Mouse (Mus musculus): ENCODE measurements around the gene Klhdc1. TPM values are rescaled to one million over a fixed set of nuclear protein-coding genes. Genes with fewer than 3 reads are reported as not detected.

Klhdc1 gene
- total and polyA plus RNA-seq, 2 experiments from 2014 or later, result 9.7 to 19.1 TPM

DNA sequence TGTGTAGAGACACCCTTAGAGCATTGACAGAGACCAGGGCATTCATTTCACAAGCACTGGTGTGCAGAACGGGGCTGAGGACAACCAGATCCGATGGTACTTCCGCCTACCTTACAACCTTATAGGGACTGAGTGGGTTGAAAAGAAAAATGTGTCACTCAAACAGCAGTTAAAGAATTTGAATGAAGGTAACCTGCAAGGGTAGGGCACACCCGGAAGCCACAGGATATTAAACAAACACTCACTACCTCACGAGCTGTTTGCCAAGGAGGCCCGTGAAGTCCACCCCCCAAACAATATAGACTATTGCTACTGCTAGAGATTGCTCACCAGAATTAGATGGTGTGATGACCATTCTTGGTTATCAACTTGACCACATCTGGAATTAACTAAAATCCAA lies 5.2 kb upstream of the Klhdc1 start:
- no peak for TF ChIP-seq EP300 (IDR thresholded peaks at IDR 0.05; ENCODE audit: low read depth)
- no peak for TF ChIP-seq CTCF (IDR thresholded peaks at IDR 0.05; ENCODE audit: low read depth)
- 83% methylated on average over 6 of the region's 6 CpGs for WGBS
- Histone ChIP-seq H3K4me2 (ENCODE audit: low read depth, low read length) (no peak overlapping the region), H3K9ac (replicated peaks; ENCODE audit: low read depth, low read length) (no peak overlapping the region), H3K4me3 (ENCODE audit: low read depth, low read length) (no peak overlapping the region), H3K9me3 (replicated peaks; ENCODE audit: control insufficient read depth, low read length) (no peaks in the 10 kb centered on the region), H3K36me3 (replicated peaks; ENCODE audit: control insufficient read depth, insufficient read depth, low read length) (no peaks in the 10 kb centered on the region), H3K27ac (ENCODE audit: low read depth) (no peak overlapping the region), H3K27me3 (ENCODE audit: control insufficient read depth, insufficient read depth, low read length) (no peaks in the 10 kb centered on the region), H3K4me1 (ENCODE audit: control insufficient read depth, insufficient read depth) (no peaks in the 10 kb centered on the region)
- no peak for DNase-seq (ENCODE audit: low spot score)
- no peak for ATAC-seq (ENCODE audit: insufficient read depth, low read depth)

DNA sequence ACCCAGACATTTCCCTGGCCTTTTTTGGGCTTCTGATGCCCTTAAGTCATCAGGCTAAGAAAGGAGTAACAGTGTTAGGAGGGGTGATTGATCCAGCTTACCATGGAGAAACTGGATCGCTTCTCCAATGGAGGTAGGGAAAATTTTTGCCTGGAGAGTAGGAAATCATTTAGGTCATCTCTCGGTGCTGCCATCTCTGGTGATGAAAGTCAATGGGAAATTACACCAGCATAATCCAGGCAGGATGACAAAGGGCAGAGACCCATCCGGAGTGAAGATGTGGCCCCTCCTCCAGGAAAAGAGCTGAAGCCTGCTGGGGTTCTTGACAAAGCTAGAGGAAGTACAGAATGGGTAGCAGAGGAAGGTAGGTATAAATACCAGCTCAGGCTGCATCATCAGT lies 2.7 kb upstream of the Klhdc1 start:
- Histone ChIP-seq H3K4me1 (ENCODE audit: control insufficient read depth, insufficient read depth) (0 out of 2 replicates have a peak, but pooled peaks cover 7% of the 10 kb centered on the region), H3K27ac (ENCODE audit: low read depth) (no peak overlapping the region), H3K9ac (replicated peaks; ENCODE audit: low read depth, low read length) (no peak overlapping the region), H3K4me2 (ENCODE audit: low read depth, low read length) (no peak overlapping the region), H3K36me3 (replicated peaks; ENCODE audit: control insufficient read depth, insufficient read depth, low read length) (no peaks in the 10 kb centered on the region), H3K27me3 (ENCODE audit: control insufficient read depth, insufficient read depth, low read length) (no peaks in the 10 kb centered on the region), H3K4me3 (ENCODE audit: low read depth, low read length) (no peak overlapping the region), H3K9me3 (replicated peaks; ENCODE audit: control insufficient read depth, low read length) (no peaks in the 10 kb centered on the region)
- TF ChIP-seq EP300 (IDR thresholded peaks at IDR 0.05; ENCODE audit: low read depth) (no peak), CTCF (IDR thresholded peaks at IDR 0.05; ENCODE audit: low read depth) (0 out of 2 replicates have a peak, but pooled peaks have one; percentile 13)
- ATAC-seq (ENCODE audit: insufficient read depth, low read depth), result no peak
- 29% methylated on average over 3 of the region's 3 CpGs for WGBS
- DNase-seq (ENCODE audit: low spot score), result no peak

DNA sequence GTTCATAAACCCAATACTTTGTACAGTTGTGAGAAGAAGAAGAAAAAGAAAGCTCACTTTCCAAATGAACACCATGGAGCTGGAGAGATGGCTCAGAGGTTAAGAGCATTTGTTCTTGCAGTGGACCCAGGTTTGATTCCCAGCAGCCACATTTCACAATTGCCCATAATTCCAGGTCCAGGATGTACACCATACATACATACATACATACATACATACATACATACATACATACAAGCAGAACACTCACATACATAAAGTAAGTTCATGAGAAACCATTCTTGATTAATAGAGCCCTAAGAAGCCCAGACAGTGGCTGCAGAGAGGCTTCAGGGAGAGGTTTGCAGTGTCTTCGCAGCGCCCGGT lies 412 bp downstream of the Klhdc1 start:
- no peak for DNase-seq (ENCODE audit: low spot score)
- H3K27ac ChIP-seq (ENCODE audit: low read depth), result peak overlapping the region; percentile 83
- peak overlapping the region; percentile 88 for H3K9ac ChIP-seq (replicated peaks; ENCODE audit: low read depth, low read length)
- 0 out of 2 replicates have a peak, but pooled peaks cover 7% of the 10 kb centered on the region for H3K4me1 ChIP-seq (ENCODE audit: control insufficient read depth, insufficient read depth)
- H3K27me3 ChIP-seq (ENCODE audit: control insufficient read depth, insufficient read depth, low read length), result no peaks in the 10 kb centered on the region
- no peak for TF ChIP-seq EP300 (IDR thresholded peaks at IDR 0.05; ENCODE audit: low read depth)
- TF ChIP-seq CTCF (IDR thresholded peaks at IDR 0.05; ENCODE audit: low read depth), result no peak
- 2% methylated on average over 3 of the region's 3 CpGs for WGBS
- H3K4me2 ChIP-seq (ENCODE audit: low read depth, low read length), result peak overlapping the region; percentile 77
- H3K9me3 ChIP-seq (replicated peaks; ENCODE audit: control insufficient read depth, low read length), result no peaks in the 10 kb centered on the region
- no peaks in the 10 kb centered on the region for H3K36me3 ChIP-seq (replicated peaks; ENCODE audit: control insufficient read depth, insufficient read depth, low read length)
- 0 out of 2 replicates have a peak, but pooled peaks have one; percentile 3 for ATAC-seq (ENCODE audit: insufficient read depth, low read depth)
- peak overlapping the region; percentile 71 for H3K4me3 ChIP-seq (ENCODE audit: low read depth, low read length)

DNA sequence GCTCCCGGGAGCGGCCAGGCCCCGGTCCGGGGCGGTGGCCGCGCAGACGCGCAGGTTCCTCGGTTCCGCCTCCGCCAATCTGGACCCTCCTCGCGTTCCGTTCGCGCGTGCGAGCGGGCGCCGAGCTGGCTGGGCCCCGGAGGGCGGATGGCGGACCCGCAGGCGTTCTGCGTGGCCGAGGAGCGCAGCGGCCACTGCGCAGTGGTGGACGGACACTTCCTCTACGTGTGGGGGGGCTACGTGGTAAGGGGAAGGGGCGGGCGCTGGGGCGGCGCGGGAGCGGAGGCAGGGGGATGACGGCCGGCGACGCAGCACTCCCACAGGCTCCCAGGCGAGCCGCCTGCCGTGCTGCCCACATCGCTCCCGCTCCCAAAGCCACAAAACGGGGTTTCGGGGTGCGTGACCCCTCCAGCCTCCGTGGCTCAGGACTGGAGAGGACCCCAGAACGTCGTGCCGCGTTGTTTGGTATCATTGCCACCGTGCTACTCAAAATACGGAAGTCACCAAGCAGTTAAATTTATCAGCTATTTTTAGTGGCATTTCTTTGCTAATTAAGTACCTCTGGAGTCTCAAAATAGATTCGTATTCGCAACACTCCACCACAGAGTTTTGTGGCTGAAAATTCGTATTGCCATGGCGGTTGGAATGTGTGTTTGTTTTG lies 925 bp downstream of the Klhdc1 start:
- peak overlapping the region; percentile 71 for H3K4me3 ChIP-seq (ENCODE audit: low read depth, low read length)
- H3K27me3 ChIP-seq (ENCODE audit: control insufficient read depth, insufficient read depth, low read length), result no peaks in the 10 kb centered on the region
- no peaks in the 10 kb centered on the region for H3K9me3 ChIP-seq (replicated peaks; ENCODE audit: control insufficient read depth, low read length)
- peak; percentile 90 for ATAC-seq (ENCODE audit: insufficient read depth, low read depth)
- TF ChIP-seq EP300 (IDR thresholded peaks at IDR 0.05; ENCODE audit: low read depth), result no peak
- no peak for TF ChIP-seq CTCF (IDR thresholded peaks at IDR 0.05; ENCODE audit: low read depth)
- WGBS, result 2% methylated on average over 59 of the region's 64 CpGs
- peak overlapping the region; percentile 77 for H3K4me2 ChIP-seq (ENCODE audit: low read depth, low read length)
- H3K4me1 ChIP-seq (ENCODE audit: control insufficient read depth, insufficient read depth), result 0 out of 2 replicates have a peak, but pooled peaks cover 7% of the 10 kb centered on the region
- H3K36me3 ChIP-seq (replicated peaks; ENCODE audit: control insufficient read depth, insufficient read depth, low read length), result no peaks in the 10 kb centered on the region
- peak; percentile 60 for DNase-seq (ENCODE audit: low spot score)
- H3K9ac ChIP-seq (replicated peaks; ENCODE audit: low read depth, low read length), result peak overlapping the region; percentile 88
- H3K27ac ChIP-seq (ENCODE audit: low read depth), result peak overlapping the region; percentile 83

DNA sequence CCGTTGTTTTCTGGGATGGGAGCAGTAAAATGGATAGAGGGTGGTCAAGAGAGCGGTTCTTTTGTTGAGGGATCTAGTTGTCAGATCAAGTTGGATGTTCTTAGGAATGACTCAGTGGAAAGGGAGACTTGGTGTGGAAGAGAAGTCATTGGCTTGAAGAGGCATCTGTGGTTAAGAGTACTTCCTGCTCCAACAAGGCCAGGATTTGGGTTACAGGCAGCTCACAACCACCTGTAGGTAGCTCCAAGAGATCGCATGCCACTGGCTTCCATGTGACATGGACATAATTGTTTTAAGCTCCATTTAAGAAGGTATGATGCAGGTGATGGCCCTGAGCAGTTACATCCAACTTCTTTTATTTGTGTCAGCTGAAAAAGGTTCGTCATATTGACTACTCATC lies 8.8 kb downstream of the Klhdc1 start:
- Histone ChIP-seq H3K9me3 (replicated peaks; ENCODE audit: control insufficient read depth, low read length) (no peaks in the 10 kb centered on the region), H3K27me3 (ENCODE audit: control insufficient read depth, insufficient read depth, low read length) (no peaks in the 10 kb centered on the region), H3K36me3 (replicated peaks; ENCODE audit: control insufficient read depth, insufficient read depth, low read length) (peaks cover 4% of the 10 kb centered on the region), H3K4me1 (ENCODE audit: control insufficient read depth, insufficient read depth) (no peaks in the 10 kb centered on the region), H3K4me2 (ENCODE audit: low read depth, low read length) (no peak overlapping the region), H3K27ac (ENCODE audit: low read depth) (no peak overlapping the region), H3K4me3 (ENCODE audit: low read depth, low read length) (no peak overlapping the region), H3K9ac (replicated peaks; ENCODE audit: low read depth, low read length) (no peak overlapping the region)
- ATAC-seq (ENCODE audit: insufficient read depth, low read depth) (no peak), DNase-seq (ENCODE audit: low spot score) (no peak)
- TF ChIP-seq CTCF (IDR thresholded peaks at IDR 0.05; ENCODE audit: low read depth), result no peak
- TF ChIP-seq EP300 (IDR thresholded peaks at IDR 0.05; ENCODE audit: low read depth), result no peak
- WGBS, result 88% methylated on average over 4 of the region's 4 CpGs

DNA sequence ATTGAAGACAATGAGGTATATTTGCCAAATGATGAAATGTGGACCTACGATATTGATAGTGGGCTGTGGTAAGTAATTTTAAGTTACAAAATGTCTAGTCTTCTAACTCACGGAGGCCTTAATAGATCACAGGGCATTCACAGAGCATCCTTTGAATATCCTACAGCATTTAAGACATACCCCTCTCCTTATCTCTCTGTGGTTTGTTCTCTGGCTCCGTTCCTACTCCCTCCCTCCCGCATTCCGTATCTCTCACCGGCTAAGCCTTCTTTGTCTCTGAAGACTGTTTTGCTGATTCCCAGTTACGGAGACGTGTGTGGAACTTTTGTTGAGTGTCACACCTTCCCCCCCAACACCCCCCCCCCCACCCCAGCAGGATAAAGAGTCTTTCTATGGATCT lies 9.8 kb downstream of the Klhdc1 start:
- no peak for DNase-seq (ENCODE audit: low spot score)
- no peaks in the 10 kb centered on the region for H3K4me1 ChIP-seq (ENCODE audit: control insufficient read depth, insufficient read depth)
- no peaks in the 10 kb centered on the region for H3K27me3 ChIP-seq (ENCODE audit: control insufficient read depth, insufficient read depth, low read length)
- H3K27ac ChIP-seq (ENCODE audit: low read depth), result no peak overlapping the region
- H3K9ac ChIP-seq (replicated peaks; ENCODE audit: low read depth, low read length), result no peak overlapping the region
- no peak overlapping the region for H3K4me3 ChIP-seq (ENCODE audit: low read depth, low read length)
- H3K4me2 ChIP-seq (ENCODE audit: low read depth, low read length), result no peak overlapping the region
- TF ChIP-seq EP300 (IDR thresholded peaks at IDR 0.05; ENCODE audit: low read depth) (no peak), CTCF (IDR thresholded peaks at IDR 0.05; ENCODE audit: low read depth) (no peak)
- no peaks in the 10 kb centered on the region for H3K9me3 ChIP-seq (replicated peaks; ENCODE audit: control insufficient read depth, low read length)
- 34% methylated on average over 8 of the region's 8 CpGs for WGBS
- ATAC-seq (ENCODE audit: insufficient read depth, low read depth), result no peak
- peaks cover 4% of the 10 kb centered on the region for H3K36me3 ChIP-seq (replicated peaks; ENCODE audit: control insufficient read depth, insufficient read depth, low read length)

Data from heart, postnatal 0 days (tissue).